In the genomic region with DNA sequence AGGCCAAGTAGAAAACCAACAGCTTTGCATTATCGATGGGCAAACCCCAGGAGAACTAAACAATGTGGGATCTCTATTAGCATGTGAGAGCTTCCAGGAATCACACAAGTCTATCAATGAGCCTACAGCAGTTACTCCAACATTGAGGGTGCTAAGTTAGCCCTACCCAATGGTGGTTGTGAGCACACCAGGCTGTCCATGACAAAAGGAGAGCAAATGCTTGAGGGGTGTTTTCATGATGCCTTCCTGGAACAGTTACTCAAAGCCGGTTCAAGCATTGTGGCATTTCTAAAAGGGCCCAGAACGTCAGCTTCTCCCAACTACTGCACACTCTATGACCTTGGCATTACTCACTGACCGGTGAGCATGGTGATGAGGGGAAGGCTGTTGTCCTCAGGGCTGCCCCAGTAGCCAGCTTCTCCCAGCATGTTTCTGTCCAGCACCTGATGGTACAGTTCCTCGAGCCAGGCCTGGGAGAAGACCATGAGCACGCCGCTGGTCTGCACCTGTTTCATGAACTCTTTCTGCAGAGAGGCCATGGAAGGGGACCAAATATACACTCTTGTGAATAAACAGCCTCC, we compare ENCODE assay signal across 19 mouse cellular contexts.
DNase-seq lines count a peak whose midpoint lies in the region; TF ChIP-seq lines count a peak whose summit lies in the region.
"Had no signal": no experiment of that assay in that cellular context is flagged by ENCODE, and none has a peak within 500 bp of the region (broad histone marks: within the 10 kb centered on the region; RNA-seq: fewer than 3 reads in every experiment).

No protein-coding gene starts in this region.

- H3K4me3 ChIP-seq in ES-Bruce4 (ENCODE audit: low read depth, low read length): no peak overlapping the region
- H3K4me3 ChIP-seq: embryonic facial prominence, embryonic 15.5 days; hindbrain, embryonic 13.5 days; limb, embryonic 13.5 days; midbrain, embryonic 12.5 days; myocyte; neural tube, embryonic 15.5 days had no signal

- no peak overlapping the region for H3K9ac ChIP-seq in ES-Bruce4 (ENCODE audit: low read depth, poor library complexity, severe bottlenecking)
- H3K9ac ChIP-seq: embryonic facial prominence, embryonic 15.5 days; hindbrain, embryonic 13.5 days; limb, embryonic 13.5 days; liver, embryonic 14.5 days; midbrain, embryonic 12.5 days; neural tube, embryonic 15.5 days had no signal

- no peaks in the 10 kb centered on the region for H3K36me3 ChIP-seq in ES-Bruce4 (ENCODE audit: control insufficient read depth, insufficient read depth, low read length, poor library complexity, severe bottlenecking)
- H3K36me3 ChIP-seq: embryonic facial prominence, embryonic 15.5 days; limb, embryonic 13.5 days; midbrain, embryonic 12.5 days had no signal

- DNase-seq in adrenal gland, adult (ENCODE audit: inconsistent age in 2 of 2, low spot score in 1 of 2): peak; percentile 55 to 67
- DNase-seq in adrenal gland, postnatal 25 days: no peak
- peak; percentile 32 to 53 for DNase-seq in adrenal gland, postnatal 36 days
- peak; percentile 55 for DNase-seq in cerebellum, adult 9-11 months
- DNase-seq in right cerebral cortex, adult 18-20 months: no peak
- no peak for DNase-seq in right cerebral cortex, postnatal 36 days (ENCODE audit: low spot score in 2 of 2)
- DNase-seq in kidney, postnatal 14 days: no peak
- DNase-seq: gastrocnemius, postnatal 10 days; kidney, adult 2 months; kidney, postnatal 36 days; thymus, adult 18-20 months had no signal

- peak overlapping the region; percentile 25; the same call in 1 of the 2 replicates for H3K27ac ChIP-seq in ES-Bruce4 (ENCODE audit: insufficient read depth, low read length)
- H3K27ac ChIP-seq: embryonic facial prominence, embryonic 15.5 days; hindbrain, embryonic 13.5 days; limb, embryonic 13.5 days; liver, embryonic 14.5 days; midbrain, embryonic 12.5 days; neural tube, embryonic 15.5 days had no signal

- no peaks in the 10 kb centered on the region for H3K27me3 ChIP-seq in ES-Bruce4 (ENCODE audit: control insufficient read depth, insufficient read depth, low read length, poor library complexity, severe bottlenecking)
- H3K27me3 ChIP-seq: embryonic facial prominence, embryonic 15.5 days; hindbrain, embryonic 13.5 days; limb, embryonic 13.5 days; midbrain, embryonic 12.5 days; neural tube, embryonic 15.5 days had no signal

- TF ChIP-seq EP300 in ES-Bruce4 (IDR thresholded peaks at IDR 0.05; ENCODE audit: insufficient read depth, low read depth, low read length): peak; percentile 48; the same call in 1 of the 2 replicates

- TF ChIP-seq POLR2A in ES-Bruce4 (IDR thresholded peaks at IDR 0.05; ENCODE audit: insufficient read depth, low read length): no peak

- peaks cover 5% of the 10 kb centered on the region for H3K4me1 ChIP-seq in ES-Bruce4 (ENCODE audit: control insufficient read depth, insufficient read depth, low read length)
- H3K4me1 ChIP-seq: embryonic facial prominence, embryonic 15.5 days; hindbrain, embryonic 13.5 days; limb, embryonic 13.5 days; midbrain, embryonic 12.5 days; neural tube, embryonic 15.5 days had no signal

- TF ChIP-seq CTCF in ES-Bruce4 (IDR thresholded peaks at IDR 0.05; ENCODE audit: low read depth, low read length): no peak

- H3K9me3 ChIP-seq in ES-Bruce4 (replicated peaks; ENCODE audit: control insufficient read depth, insufficient read depth, low read length, poor library complexity, severe bottlenecking): no peaks in the 10 kb centered on the region
- H3K9me3 ChIP-seq: embryonic facial prominence, embryonic 15.5 days; hindbrain, embryonic 13.5 days; limb, embryonic 13.5 days; midbrain, embryonic 12.5 days; neural tube, embryonic 15.5 days had no signal

Comparison
In these comparisons a context has a peak if more than half of its experiments do, and no peak if none do; other contexts are left out.
1. DNase-seq: peak in adrenal gland, adult (2 of 2), adrenal gland, postnatal 36 days (2 of 2) and cerebellum, adult 9-11 months (single experiment); none in adrenal gland, postnatal 25 days (single experiment), right cerebral cortex, adult 18-20 months (single experiment), right cerebral cortex, postnatal 36 days (0 of 2) and kidney, postnatal 14 days (single experiment).